Mouse (Mus musculus): ENCODE results near the gene Ccdc28a. TPM values are rescaled to one million over a fixed set of nuclear protein-coding genes. Genes with fewer than 3 reads are reported as not detected.

Ccdc28a gene
- polyA plus RNA-seq, 1 experiment = 1.2 TPM

DNA sequence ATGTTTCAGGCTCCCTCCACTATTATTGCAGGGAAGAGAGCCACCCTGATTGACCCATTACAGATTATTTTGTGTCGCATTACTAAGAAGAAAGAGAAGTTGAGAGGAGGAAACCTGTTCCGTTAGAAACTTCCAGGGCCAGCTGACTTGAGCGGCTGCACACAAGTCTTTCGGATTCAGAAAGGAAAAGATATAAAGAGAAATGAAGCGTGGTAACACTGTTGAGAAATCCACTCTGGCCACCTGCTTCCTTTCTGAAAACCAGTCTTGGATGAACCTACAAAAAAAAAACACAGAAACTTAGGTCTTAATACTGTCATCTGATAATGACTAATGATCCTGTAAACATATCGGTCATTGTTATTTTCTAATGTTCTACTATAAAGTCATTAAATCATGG is 59.7 kb downstream of the Ccdc28a start:
- H3K27me3 ChIP-seq (replicated peaks) = no peaks in the 10 kb centered on the region
- H3K4me3 ChIP-seq (replicated peaks) = no peak overlapping the region
- no peaks in the 10 kb centered on the region for H3K36me3 ChIP-seq (replicated peaks; ENCODE audit: low read length)
- TF ChIP-seq FLI1 (IDR thresholded peaks at IDR 0.05; ENCODE audit: low read length) (no peak), GATA1 (IDR thresholded peaks at IDR 0.05; ENCODE audit: borderline replicate concordance, low read length) (no peak)
- peaks cover 35% of the 10 kb centered on the region for H3K4me1 ChIP-seq
- H3K9me3 ChIP-seq = no peaks in the 10 kb centered on the region

Other genes starting within 250 kb of the Ccdc28a start
- gene Abracl, start 211.7 kb downstream of the Ccdc28a start, polyA plus RNA-seq (2012; ENCODE audit: insufficient read depth, low replicate concordance) = 127 TPM in 1 of 2 replicates, not detected in the other
- gene Reps1, start 179.1 kb downstream of the Ccdc28a start, polyA plus RNA-seq (2012; ENCODE audit: insufficient read depth, low replicate concordance) = 11.3 and 16.0 TPM in 2 replicates
- not detected in 2 replicates for gene Ect2l, start 24.1 kb downstream of the Ccdc28a start, polyA plus RNA-seq (2012; ENCODE audit: insufficient read depth, low replicate concordance)
- gene Nhsl1, start 84.0 kb upstream of the Ccdc28a start, polyA plus RNA-seq (2012; ENCODE audit: insufficient read depth, low replicate concordance) = 0.29 TPM in 1 of 2 replicates, not detected in the other